Mouse (Mus musculus) bone marrow macrophage, adult 2 months (primary cell): Measurements from ENCODE around the gene AI464131.

Source experiments
- CTCF ChIP-seq: IDR thresholded peaks from 2 replicates; pipeline ENCODE4 v1.5.1; 2012; ENCODE audit warnings: low read depth, mild to moderate bottlenecking, low read length, moderate library complexity
- POLR2A ChIP-seq: IDR thresholded peaks from 2 replicates; pipeline ENCODE4 v1.6.1; 2012; ENCODE audit warnings: mild to moderate bottlenecking, low read depth, low read length, borderline replicate concordance

DNA sequence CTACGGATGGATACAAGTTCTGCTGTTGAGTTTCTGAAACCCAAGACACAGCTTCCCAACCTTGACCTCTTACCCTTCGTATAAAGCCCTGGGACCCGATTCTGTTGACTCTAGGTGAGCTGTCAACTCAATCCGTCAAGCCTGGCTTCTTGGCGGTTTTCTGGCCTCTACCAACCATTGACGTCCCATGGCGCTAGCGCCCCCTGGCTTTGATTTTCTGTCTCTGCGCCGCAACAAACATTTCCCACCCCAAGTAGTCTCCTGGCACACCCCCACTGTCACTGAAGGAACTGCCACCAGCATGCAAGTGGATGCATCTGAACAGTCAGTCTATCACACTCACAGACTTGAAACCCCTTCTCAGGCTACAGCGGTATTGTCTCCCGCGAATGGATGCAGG, 3.3 kb upstream of the AI464131 start:
- TF ChIP-seq POLR2A = no peak
- peak; percentile 47 for TF ChIP-seq CTCF
